Mouse (Mus musculus) heart, adult 2 months (tissue): ENCODE results near the gene Fbln1.

Source experiments
- CTCF ChIP-seq: fragments of 200-600 bp; IDR thresholded peaks from 2 replicates; pipeline ENCODE4 v1.8.1; 2022; ENCODE audit warnings: antibody characterized with exemption, mild to moderate bottlenecking, moderate library complexity
- EP300 ChIP-seq: fragments of 200-500 bp; IDR thresholded peaks from 2 replicates; pipeline ENCODE4 v1.6.1; 2011; ENCODE audit warnings: low read depth, low read length, control low read depth; ENCODE audit not compliant: insufficient read depth
- POLR2A ChIP-seq: fragments of 200-500 bp; IDR thresholded peaks from 2 replicates; pipeline ENCODE4 v1.6.1; 2011; ENCODE audit warnings: mild to moderate bottlenecking, low read depth, low read length, control low read depth; ENCODE audit not compliant: insufficient read depth

DNA sequence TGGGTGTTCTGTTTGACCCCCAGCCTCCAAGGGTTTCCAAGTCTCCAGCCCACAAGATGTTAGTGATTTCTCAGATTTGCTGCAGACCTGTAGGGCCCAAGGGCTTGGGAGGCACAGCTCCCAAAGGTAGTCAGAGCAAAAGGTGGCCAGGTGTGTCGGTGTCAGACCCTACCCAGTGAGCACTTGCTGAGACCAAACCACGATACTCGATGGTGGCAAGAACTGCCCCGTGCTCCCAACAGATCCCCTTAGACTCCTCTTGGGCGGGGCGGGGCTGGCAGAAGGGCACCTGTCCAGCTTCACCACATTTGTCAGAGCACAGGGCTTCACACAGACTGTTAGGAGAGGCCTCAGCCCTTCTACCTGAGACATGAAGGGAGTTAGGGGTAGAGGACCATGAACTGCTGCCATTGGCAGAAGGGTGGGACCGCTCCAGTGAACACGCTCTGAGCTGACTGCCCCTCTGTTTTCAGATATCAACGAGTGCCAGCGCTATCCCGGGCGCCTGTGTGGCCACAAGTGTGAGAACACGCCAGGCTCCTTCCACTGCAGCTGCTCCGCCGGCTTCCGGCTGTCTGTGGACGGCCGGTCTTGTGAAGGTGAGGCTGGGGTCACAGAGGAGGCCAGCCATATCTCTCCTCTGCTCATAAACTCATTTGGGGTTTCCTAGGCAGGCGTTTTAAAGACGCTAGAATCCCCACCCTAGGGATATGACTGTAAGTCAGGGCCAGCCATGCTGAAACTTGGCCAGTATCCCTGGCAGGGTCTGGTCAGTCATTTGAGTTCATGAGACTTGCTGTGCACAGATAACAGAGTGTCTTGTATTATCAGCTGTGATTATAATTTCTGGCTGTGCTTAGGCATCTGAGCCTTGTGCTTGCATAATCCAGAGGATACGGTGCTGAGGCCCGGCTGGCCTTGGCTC lies 33.3 kb downstream of the Fbln1 start:
- TF ChIP-seq POLR2A = no peak
- TF ChIP-seq CTCF = no peak
- TF ChIP-seq EP300 = no peak
